Mouse (Mus musculus): Measurements from ENCODE around the gene Lrrc7. TPM values are rescaled to one million over a fixed set of nuclear protein-coding genes. Genes with fewer than 3 reads are reported as not detected.

Lrrc7 gene
- polyA plus RNA-seq, 1 experiment from 2014 or later = 0.11 TPM

GRCm38 (mm10) chr3:158164452-158164851 is 397.6 kb downstream of the Lrrc7 start:
- ATAC-seq (replicated peaks; ENCODE audit: low FRiP score, low read depth) (no peak), DNase-seq (ENCODE audit: low spot score) (no peak)
- H3K4me1 ChIP-seq (replicated peaks; ENCODE audit: insufficient read depth, low read length) = no peaks in the 10 kb centered on the region
- H3K9ac ChIP-seq (ENCODE audit: low read depth, low read length) = no peak overlapping the region
- H3K4me2 ChIP-seq (ENCODE audit: low read length) = no peak overlapping the region
- no peaks in the 10 kb centered on the region for H3K27me3 ChIP-seq (ENCODE audit: insufficient read depth, low read length)
- H3K4me3 ChIP-seq (replicated peaks; ENCODE audit: low read depth, low read length) = no peak overlapping the region
- H3K36me3 ChIP-seq (ENCODE audit: insufficient read depth, low read length) = no peaks in the 10 kb centered on the region
- H3K9me3 ChIP-seq (replicated peaks; ENCODE audit: low read length) = no peaks in the 10 kb centered on the region
- H3K27ac ChIP-seq = no peak overlapping the region
- WGBS = 86% methylated on average over 5 of the region's 5 CpGs
- no peak for TF ChIP-seq CTCF (IDR thresholded peaks at IDR 0.05; ENCODE audit: low read depth)

- Histone ChIP-seq H3K4me2 (ENCODE audit: low read length) (no peak overlapping the region), H3K36me3 (ENCODE audit: insufficient read depth, low read length) (no peaks in the 10 kb centered on the region), H3K9me3 (replicated peaks; ENCODE audit: low read length) (no peaks in the 10 kb centered on the region), H3K4me1 (replicated peaks; ENCODE audit: insufficient read depth, low read length) (no peaks in the 10 kb centered on the region), H3K9ac (ENCODE audit: low read depth, low read length) (no peak overlapping the region), H3K4me3 (replicated peaks; ENCODE audit: low read depth, low read length) (no peak overlapping the region), H3K27ac (no peak overlapping the region), H3K27me3 (ENCODE audit: insufficient read depth, low read length) (no peaks in the 10 kb centered on the region)
- 84% methylated on average over 4 of the region's 4 CpGs for WGBS
- no peak for ATAC-seq (replicated peaks; ENCODE audit: low FRiP score, low read depth)
- no peak for DNase-seq (ENCODE audit: low spot score)
- no peak for TF ChIP-seq CTCF (IDR thresholded peaks at IDR 0.05; ENCODE audit: low read depth)
These were observed 398.9 kb downstream of the Lrrc7 start for GRCm38 (mm10) chr3:158163127-158163526.

GRCm38 (mm10) chr3:158161924-158162490 is 400.0 kb downstream of the Lrrc7 start:
- Histone ChIP-seq H3K36me3 (ENCODE audit: insufficient read depth, low read length) (no peaks in the 10 kb centered on the region), H3K27me3 (ENCODE audit: insufficient read depth, low read length) (no peaks in the 10 kb centered on the region), H3K4me3 (replicated peaks; ENCODE audit: low read depth, low read length) (no peak overlapping the region), H3K9me3 (replicated peaks; ENCODE audit: low read length) (no peaks in the 10 kb centered on the region), H3K9ac (ENCODE audit: low read depth, low read length) (no peak overlapping the region), H3K27ac (no peak overlapping the region), H3K4me2 (ENCODE audit: low read length) (no peak overlapping the region), H3K4me1 (replicated peaks; ENCODE audit: insufficient read depth, low read length) (no peaks in the 10 kb centered on the region)
- ATAC-seq (replicated peaks; ENCODE audit: low FRiP score, low read depth) (no peak), DNase-seq (ENCODE audit: low spot score) (no peak)
- TF ChIP-seq CTCF (IDR thresholded peaks at IDR 0.05; ENCODE audit: low read depth) = no peak
- WGBS = 95% methylated on average over 1 of the region's 1 CpGs

- no peak overlapping the region for H3K27ac ChIP-seq
- no peaks in the 10 kb centered on the region for H3K36me3 ChIP-seq (ENCODE audit: insufficient read depth, low read length)
- no peak overlapping the region for H3K4me3 ChIP-seq (replicated peaks; ENCODE audit: low read depth, low read length)
- H3K9ac ChIP-seq (ENCODE audit: low read depth, low read length) = no peak overlapping the region
- H3K9me3 ChIP-seq (replicated peaks; ENCODE audit: low read length) = no peaks in the 10 kb centered on the region
- DNase-seq (ENCODE audit: low spot score) (no peak), ATAC-seq (replicated peaks; ENCODE audit: low FRiP score, low read depth) (no peak)
- no peak for TF ChIP-seq CTCF (IDR thresholded peaks at IDR 0.05; ENCODE audit: low read depth)
- no peak overlapping the region for H3K4me2 ChIP-seq (ENCODE audit: low read length)
- 80% methylated on average over 3 of the region's 3 CpGs for WGBS
- no peaks in the 10 kb centered on the region for H3K27me3 ChIP-seq (ENCODE audit: insufficient read depth, low read length)
- no peaks in the 10 kb centered on the region for H3K4me1 ChIP-seq (replicated peaks; ENCODE audit: insufficient read depth, low read length)
These were observed 406.3 kb downstream of the Lrrc7 start for GRCm38 (mm10) chr3:158155515-158156286.

GRCm38 (mm10) chr3:158154134-158154533 is 407.9 kb downstream of the Lrrc7 start:
- no peak overlapping the region for H3K27ac ChIP-seq
- TF ChIP-seq CTCF (IDR thresholded peaks at IDR 0.05; ENCODE audit: low read depth) = no peak
- H3K4me3 ChIP-seq (replicated peaks; ENCODE audit: low read depth, low read length) = no peak overlapping the region
- H3K4me1 ChIP-seq (replicated peaks; ENCODE audit: insufficient read depth, low read length) = no peaks in the 10 kb centered on the region
- ATAC-seq (replicated peaks; ENCODE audit: low FRiP score, low read depth) (no peak), DNase-seq (ENCODE audit: low spot score) (no peak)
- WGBS = 93% methylated on average over 3 of the region's 3 CpGs
- H3K9ac ChIP-seq (ENCODE audit: low read depth, low read length) = no peak overlapping the region
- no peaks in the 10 kb centered on the region for H3K36me3 ChIP-seq (ENCODE audit: insufficient read depth, low read length)
- no peak overlapping the region for H3K4me2 ChIP-seq (ENCODE audit: low read length)
- no peaks in the 10 kb centered on the region for H3K27me3 ChIP-seq (ENCODE audit: insufficient read depth, low read length)
- no peaks in the 10 kb centered on the region for H3K9me3 ChIP-seq (replicated peaks; ENCODE audit: low read length)

GRCm38 (mm10) chr3:158148998-158149397 is 413.0 kb downstream of the Lrrc7 start:
- no peaks in the 10 kb centered on the region for H3K27me3 ChIP-seq (ENCODE audit: insufficient read depth, low read length)
- no peaks in the 10 kb centered on the region for H3K9me3 ChIP-seq (replicated peaks; ENCODE audit: low read length)
- DNase-seq (ENCODE audit: low spot score) (no peak), ATAC-seq (replicated peaks; ENCODE audit: low FRiP score, low read depth) (no peak)
- H3K4me3 ChIP-seq (replicated peaks; ENCODE audit: low read depth, low read length) = no peak overlapping the region
- no peak overlapping the region for H3K27ac ChIP-seq
- H3K4me2 ChIP-seq (ENCODE audit: low read length) = no peak overlapping the region
- no peak overlapping the region for H3K9ac ChIP-seq (ENCODE audit: low read depth, low read length)
- no peaks in the 10 kb centered on the region for H3K4me1 ChIP-seq (replicated peaks; ENCODE audit: insufficient read depth, low read length)
- TF ChIP-seq CTCF (IDR thresholded peaks at IDR 0.05; ENCODE audit: low read depth) = no peak
- 88% methylated on average over 1 of the region's 1 CpGs for WGBS
- no peaks in the 10 kb centered on the region for H3K36me3 ChIP-seq (ENCODE audit: insufficient read depth, low read length)
